Mouse (Mus musculus) olfactory bulb, adult 2 months (tissue): Measurements from ENCODE around the gene Spns1. TPM values are rescaled to one million over a fixed set of nuclear protein-coding genes. Genes with fewer than 3 reads are reported as not detected.
"Not testable (repeated sequence)": the region's sequence is repeated elsewhere in the genome, so short reads cannot be mapped to it uniquely, and the experiment has no call there.

Experiments
- H3K27ac ChIP-seq: fragments of 200-500 bp; 2 replicates; pipeline ENCODE4 v1.5.1; 2012; ENCODE audit warnings: low read depth, low read length; ENCODE audit not compliant: insufficient read depth
- H3K4me1 ChIP-seq: fragments of 200-500 bp; 2 replicates; pipeline ENCODE4 v1.6.1; 2012; ENCODE audit warnings: low read length; ENCODE audit not compliant: control insufficient read depth, insufficient read depth
- H3K4me3 ChIP-seq: fragments of 200-500 bp; 2 replicates; pipeline ENCODE4 v1.5.1; 2012; ENCODE audit warnings: mild to moderate bottlenecking, low read depth, low read length, moderate library complexity; ENCODE audit not compliant: insufficient read depth
- CTCF ChIP-seq: fragments of 200-500 bp; IDR thresholded peaks from 2 replicates; pipeline ENCODE4 v1.5.1; 2012; ENCODE audit warnings: low read depth, mild to moderate bottlenecking, low read length, moderate library complexity; ENCODE audit not compliant: insufficient read depth
- POLR2A ChIP-seq: fragments of 200-500 bp; IDR thresholded peaks from 2 replicates; pipeline ENCODE4 v1.6.1; 2012; ENCODE audit warnings: mild to moderate bottlenecking, low read depth, low read length, moderate library complexity; ENCODE audit not compliant: insufficient read depth
- WGBS: fragments of 180-500 bp; shearing (Covaris S2); methylation state at CpG from one replicate; pipeline ENCODE4 v1.1.7; 2018; 5-methylcytosine and 5-hydroxymethylcytosine counted together
- polyA plus RNA-seq: library from polyadenylated mRNA; stranded (reverse); fragments of >200 nt; gene quantifications from 2 replicates; pipeline ENCODE4 v1.2.4, GENCODE M21; 2012; ENCODE audit warnings: low replicate concordance; ENCODE audit not compliant: missing spikeins, insufficient read depth, insufficient read length

Gene Spns1
- polyA plus RNA-seq, 1 experiment: not detected

- Histone ChIP-seq H3K4me1 (no peaks in the 10 kb centered on the region), H3K4me3 (no peak overlapping the region), H3K27ac (no peak overlapping the region)
- WGBS: 82% methylated on average over 9 of the region's 9 CpGs
- TF ChIP-seq CTCF (no peak), POLR2A (no peak)
Observed at GRCm38 (mm10) chr7:126329907-126330645, 47.2 kb downstream of the Spns1 start.

- not testable (repeated sequence) for H3K27ac ChIP-seq, H3K4me1 ChIP-seq, H3K4me3 ChIP-seq
- 84% methylated on average over 5 of the region's 6 CpGs for WGBS
Observed at GRCm38 (mm10) chr7:126328848-126329247, 48.4 kb downstream of the Spns1 start.

GRCm38 (mm10) chr7:126325576-126326273, 51.5 kb downstream of the Spns1 start:
- H3K4me3 ChIP-seq, H3K27ac ChIP-seq: not testable (repeated sequence)
- WGBS: 13% methylated on average over 9 of the region's 9 CpGs

GRCm38 (mm10) chr7:126324791-126325190, 52.5 kb downstream of the Spns1 start:
- TF ChIP-seq CTCF (no peak), POLR2A (no peak)
- Histone ChIP-seq H3K4me3 (no peak overlapping the region), H3K4me1 (no peaks in the 10 kb centered on the region), H3K27ac (no peak overlapping the region)
- WGBS: 39% methylated on average over 3 of the region's 3 CpGs

More at GRCm38 (mm10) chr7:126325576-126326273, 51.5 kb downstream of the Spns1 start:
- H3K4me1 ChIP-seq: not testable (repeated sequence)

- Histone ChIP-seq H3K4me1 (no peaks in the 10 kb centered on the region), H3K27ac (no peak overlapping the region), H3K4me3 (no peak overlapping the region)
- no peak for TF ChIP-seq CTCF
- no peak for TF ChIP-seq POLR2A
- WGBS: 7% methylated on average over 11 of the region's 11 CpGs
Observed at GRCm38 (mm10) chr7:126323729-126324128, 53.5 kb downstream of the Spns1 start.

Other genes with a start within 250 kb of the Spns1 start
- not detected in 2 replicates for gene Xpo6, start 176.9 kb downstream of the Spns1 start, polyA plus RNA-seq
- not detected in 2 replicates for gene Sbk1, start 104.8 kb downstream of the Spns1 start, polyA plus RNA-seq
- 430 and 536 TPM in 2 replicates for gene Lat, start 7.9 kb downstream of the Spns1 start, polyA plus RNA-seq
- not detected in 2 replicates for gene Nfatc2ip, start 19.3 kb upstream of the Spns1 start, polyA plus RNA-seq
- not detected in 2 replicates for gene Cd19, start 37.4 kb upstream of the Spns1 start, polyA plus RNA-seq
- gene Rabep2, start 51.3 kb upstream of the Spns1 start, polyA plus RNA-seq: not detected in 2 replicates
- gene Atp2a1, start 85.7 kb upstream of the Spns1 start, polyA plus RNA-seq: not detected in 2 replicates
- gene Sh2b1, start 98.0 kb upstream of the Spns1 start, polyA plus RNA-seq: not detected in 2 replicates
- gene Tufm, start 109.9 kb upstream of the Spns1 start, polyA plus RNA-seq: not detected in 2 replicates
- gene Atxn2l, start 126.0 kb upstream of the Spns1 start, polyA plus RNA-seq: 471 TPM in 1 of 2 replicates, not detected in the other
- 330 TPM in 1 of 2 replicates, not detected in the other for gene Eif3c, start 189.0 kb upstream of the Spns1 start, polyA plus RNA-seq
- not detected in 2 replicates for gene Apobr, start 207.5 kb upstream of the Spns1 start, polyA plus RNA-seq
- gene Cln3, start 208.4 kb upstream of the Spns1 start, polyA plus RNA-seq: not detected in 2 replicates
- gene Il27, start 217.5 kb upstream of the Spns1 start, polyA plus RNA-seq: not detected in 2 replicates